Mouse (Mus musculus): ENCODE data around the gene Opcml. TPM values are rescaled to one million over a fixed set of nuclear protein-coding genes. Genes with fewer than 3 reads are reported as not detected.

Gene Opcml
- total RNA-seq, 2 experiments from 2014 or later = 1.0 to 2.3 TPM

DNA sequence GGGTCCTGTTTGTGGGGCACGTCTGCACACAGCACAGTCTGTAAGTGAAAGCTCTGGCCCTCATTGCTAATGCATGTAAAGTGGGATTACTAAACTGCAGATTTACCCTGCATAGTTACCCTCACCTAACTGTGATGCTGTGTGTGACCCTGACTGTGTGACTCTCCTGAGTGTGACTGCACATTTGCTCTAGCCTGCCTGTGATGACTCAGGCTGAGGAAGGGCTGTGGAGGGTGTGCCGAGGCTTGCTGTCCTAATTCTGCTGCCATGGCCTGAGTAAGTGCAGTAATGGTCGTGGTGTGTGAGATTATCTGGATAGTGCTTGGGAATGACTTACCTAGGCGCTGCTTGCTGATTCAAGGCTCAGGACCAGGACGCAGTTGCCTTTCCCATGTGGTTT lies 52.2 kb downstream of the Opcml start:
- DNase-seq = no peak

DNA sequence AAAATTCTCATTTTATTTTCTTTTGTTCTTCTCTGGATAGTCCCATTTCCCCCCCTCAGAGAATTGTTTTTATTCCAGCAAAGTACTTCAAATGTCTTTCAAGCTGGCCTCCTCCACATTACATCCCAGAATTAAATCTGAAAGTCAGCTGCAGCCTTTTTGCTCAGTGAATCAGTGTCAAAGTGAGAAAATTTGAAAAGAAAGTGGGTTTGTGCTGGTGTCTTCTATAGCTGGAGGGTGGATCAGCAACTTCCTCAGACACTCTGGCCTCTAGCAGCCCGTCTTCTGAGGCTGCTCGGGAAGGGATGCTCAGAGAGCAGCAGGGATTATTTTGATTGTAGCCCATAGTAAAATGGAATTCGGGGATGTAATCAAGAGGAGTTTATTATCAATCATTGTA lies 81.0 kb downstream of the Opcml start:
- no peak for DNase-seq

DNA sequence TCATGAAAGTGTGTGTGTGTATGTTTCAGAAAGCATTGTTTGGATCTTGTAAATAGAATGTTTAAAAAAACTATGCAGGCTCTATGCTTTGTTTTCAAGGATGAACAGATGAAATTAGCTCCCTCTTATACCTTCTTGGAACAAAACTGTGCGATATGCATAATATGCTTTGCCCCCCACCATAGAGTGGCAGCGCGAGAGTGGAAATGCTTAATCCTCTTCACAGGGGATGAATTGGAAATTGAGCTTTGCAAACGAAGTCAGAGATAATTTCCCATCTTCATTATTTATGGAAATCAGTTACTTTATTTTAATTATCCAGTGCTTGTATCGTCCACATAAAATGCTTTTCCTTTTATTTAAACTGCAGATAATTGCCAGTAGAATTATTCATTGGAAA lies 99.1 kb downstream of the Opcml start:
- no peak for DNase-seq

GRCm38 (mm10) chr9:27917250-27917649 lies 126.7 kb downstream of the Opcml start:
- DNase-seq = no peak

DNA sequence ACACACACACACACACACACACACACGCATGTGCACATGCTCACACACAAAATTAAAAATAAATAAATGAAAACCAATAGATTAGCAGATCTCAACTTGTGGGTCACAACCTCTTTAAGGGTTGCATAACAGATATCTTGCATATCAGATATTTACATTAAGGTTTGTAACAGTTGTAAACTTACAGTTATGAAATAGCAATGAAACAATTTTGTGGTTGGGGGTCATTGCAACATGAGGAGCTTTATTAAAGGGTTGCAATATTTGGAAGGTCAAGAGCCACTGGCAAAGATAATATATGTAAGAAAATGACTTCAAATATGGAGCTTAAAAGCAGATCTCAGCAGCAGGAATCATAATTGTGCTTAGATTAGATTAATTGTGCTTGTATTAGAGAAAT lies 132.9 kb downstream of the Opcml start:
- DNase-seq = no peak

- DNase-seq = no peak
Measured at GRCm38 (mm10) chr9:27923945-27924825, 133.6 kb downstream of the Opcml start.

DNA sequence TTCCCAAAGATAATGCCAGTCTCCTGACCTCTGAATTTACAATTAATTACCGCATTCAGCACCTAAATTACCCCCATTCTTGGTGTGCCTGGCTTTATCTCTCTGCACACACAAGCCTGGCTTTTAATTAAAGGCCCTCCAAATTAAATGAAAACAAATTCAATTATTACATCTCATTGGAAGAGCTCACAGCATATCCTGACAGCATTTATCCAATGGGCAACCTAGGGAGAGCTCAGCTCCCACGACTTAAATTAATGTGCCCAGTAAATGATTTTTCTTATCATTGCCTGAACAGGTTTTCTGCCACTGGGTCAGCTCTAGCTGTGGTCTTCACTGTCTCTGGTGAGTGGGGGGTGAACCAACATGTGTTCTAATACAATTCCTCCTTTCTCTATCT lies 135.1 kb downstream of the Opcml start:
- no peak for DNase-seq

DNA sequence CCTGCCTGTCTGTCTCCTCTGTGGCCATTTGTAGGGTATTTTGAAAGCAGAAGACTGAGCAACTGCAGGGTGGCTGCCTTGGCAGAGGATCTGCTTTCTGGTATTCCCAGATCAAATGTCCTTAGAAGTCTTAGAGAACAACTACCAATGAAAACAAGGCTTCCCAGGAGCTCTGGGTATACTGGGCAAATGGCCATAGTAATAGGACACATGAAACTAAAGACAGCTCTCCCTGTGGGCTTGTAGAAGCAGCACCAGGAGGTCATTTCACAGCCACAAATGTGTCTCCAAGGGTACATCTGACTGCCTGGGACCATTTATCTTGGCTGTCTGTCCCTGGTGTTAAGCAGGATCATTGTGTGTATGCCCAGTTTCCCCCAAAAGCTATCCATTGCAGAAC lies 146.7 kb downstream of the Opcml start:
- peak; percentile 54 for DNase-seq

GRCm38 (mm10) chr9:27937660-27938059 lies 147.1 kb downstream of the Opcml start:
- DNase-seq = no peak

DNA sequence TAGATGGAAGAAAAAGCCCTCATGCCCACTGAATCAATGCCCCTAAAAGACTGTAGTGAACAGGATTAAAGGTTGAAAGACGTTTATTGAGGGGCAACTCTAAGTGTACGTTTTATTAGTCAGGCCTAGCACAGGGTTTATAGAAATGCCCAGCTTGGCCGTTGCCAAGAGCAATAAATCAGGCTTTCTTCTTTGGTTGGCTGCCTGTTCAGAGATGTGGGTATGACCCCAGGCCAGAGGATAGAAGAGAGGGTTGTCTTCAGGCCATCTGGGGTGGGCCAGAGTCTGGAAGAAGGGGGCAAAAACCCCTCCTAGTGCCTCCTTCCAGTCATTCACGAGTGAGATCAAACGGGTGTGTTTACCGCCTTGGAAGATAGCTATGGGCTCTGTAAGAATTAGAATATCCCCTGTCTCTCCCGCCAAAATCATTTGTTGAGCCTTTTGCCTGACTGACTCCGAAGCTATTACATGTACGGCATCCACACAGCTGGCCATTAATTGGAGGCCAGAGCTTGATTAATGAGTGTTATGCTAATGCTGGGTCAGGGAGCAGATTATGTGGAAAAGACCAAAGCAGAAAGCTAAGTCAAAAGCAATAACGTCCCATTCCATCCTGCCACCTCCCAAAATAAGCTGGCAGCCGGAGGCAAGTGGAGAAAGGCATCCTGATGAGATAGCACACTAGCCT lies 154.9 kb downstream of the Opcml start:
- DNase-seq = no peak

- no peak for DNase-seq
Measured at GRCm38 (mm10) chr9:27951110-27951509, 160.5 kb downstream of the Opcml start.

DNA sequence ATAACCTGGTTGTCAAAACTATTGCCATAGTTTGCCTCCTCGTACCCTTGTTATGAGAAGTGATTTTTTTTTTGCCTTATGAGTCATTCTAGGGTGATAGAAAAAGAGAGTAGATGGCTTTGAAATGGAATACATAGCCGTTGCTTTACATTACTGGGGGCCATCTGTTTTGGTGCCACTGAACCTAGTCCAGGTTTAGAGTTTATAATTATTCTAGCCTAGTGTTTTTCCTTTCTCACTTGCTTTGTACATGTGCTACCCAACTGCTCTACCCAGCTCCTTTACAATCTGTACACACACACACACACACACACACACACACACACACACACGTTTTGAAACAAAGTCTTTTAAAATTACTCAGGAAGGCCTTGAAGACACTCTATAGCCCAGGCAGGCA lies 171.1 kb downstream of the Opcml start:
- DNase-seq = no peak

GRCm38 (mm10) chr9:27963385-27963784 lies 172.8 kb downstream of the Opcml start:
- DNase-seq = no peak

DNA sequence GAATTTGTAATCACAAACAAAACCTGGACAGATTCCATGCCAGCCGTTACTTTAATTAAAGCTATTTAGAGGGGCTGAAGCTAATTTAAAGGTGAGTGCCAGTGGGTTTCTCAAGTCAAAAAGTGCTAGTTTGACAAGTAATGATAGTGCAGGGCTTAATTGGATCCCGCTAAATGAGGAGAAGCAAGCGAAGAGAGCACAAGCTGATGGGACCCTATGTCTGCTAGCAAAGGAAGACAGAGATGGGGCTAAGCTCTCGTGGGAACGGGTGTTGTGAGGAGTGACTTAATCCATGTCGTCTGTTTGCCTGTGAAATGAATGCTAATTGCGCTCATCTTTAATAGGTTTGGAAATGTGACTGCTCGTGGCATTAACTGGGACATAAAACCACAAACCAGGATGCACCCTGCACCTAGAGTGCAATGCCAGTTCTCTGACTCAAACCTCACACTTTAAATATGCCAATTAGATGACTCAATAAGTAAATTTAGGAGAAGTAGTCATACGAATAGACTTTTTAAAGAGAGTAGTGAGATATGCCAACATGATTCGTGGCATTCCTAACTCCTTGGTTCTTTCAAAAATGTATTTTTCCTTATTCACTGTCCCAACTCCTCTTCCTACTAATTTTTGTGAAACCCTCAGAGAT lies 174.5 kb downstream of the Opcml start:
- no peak for DNase-seq

GRCm38 (mm10) chr9:27968266-27968665 lies 177.7 kb downstream of the Opcml start:
- no peak for DNase-seq

DNA sequence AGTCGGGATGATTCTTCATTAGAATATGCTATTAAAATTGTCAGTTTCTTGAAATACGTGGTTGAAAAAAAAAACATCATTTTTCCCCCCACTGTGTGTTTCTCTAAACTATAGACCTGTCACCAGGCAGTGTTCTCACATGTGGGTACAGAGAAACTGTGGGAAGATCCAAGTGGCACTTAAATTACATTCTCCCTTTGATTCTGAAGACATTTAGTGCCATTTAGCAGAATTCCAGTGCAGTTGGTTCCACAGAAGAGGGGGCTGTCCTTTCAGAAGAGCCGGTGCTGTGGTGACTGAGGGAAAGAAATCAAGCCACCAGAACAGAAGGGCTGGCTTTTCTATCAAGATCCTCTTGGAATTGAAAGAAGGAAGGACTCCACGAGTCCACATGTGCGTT lies 181.7 kb downstream of the Opcml start:
- no peak for DNase-seq

DNA sequence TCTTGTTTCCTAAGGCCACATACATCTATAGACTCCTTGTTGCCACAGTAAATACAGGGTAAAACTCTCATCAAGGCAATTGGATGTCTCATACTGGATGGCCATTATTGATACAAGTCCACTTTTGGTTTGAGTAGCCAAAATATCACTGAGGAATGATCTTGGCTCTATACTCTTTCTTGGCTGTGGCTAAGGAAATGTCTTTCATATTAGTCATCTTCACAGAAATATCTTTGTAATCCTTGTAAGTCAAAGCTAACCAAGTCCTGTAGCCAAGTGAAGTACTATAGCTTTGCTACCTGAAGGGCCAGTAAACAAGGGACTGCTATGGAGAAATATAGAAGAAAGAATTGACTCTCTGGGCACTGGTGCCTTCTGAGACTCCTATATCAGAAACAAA lies 192.0 kb downstream of the Opcml start:
- DNase-seq = no peak

DNA sequence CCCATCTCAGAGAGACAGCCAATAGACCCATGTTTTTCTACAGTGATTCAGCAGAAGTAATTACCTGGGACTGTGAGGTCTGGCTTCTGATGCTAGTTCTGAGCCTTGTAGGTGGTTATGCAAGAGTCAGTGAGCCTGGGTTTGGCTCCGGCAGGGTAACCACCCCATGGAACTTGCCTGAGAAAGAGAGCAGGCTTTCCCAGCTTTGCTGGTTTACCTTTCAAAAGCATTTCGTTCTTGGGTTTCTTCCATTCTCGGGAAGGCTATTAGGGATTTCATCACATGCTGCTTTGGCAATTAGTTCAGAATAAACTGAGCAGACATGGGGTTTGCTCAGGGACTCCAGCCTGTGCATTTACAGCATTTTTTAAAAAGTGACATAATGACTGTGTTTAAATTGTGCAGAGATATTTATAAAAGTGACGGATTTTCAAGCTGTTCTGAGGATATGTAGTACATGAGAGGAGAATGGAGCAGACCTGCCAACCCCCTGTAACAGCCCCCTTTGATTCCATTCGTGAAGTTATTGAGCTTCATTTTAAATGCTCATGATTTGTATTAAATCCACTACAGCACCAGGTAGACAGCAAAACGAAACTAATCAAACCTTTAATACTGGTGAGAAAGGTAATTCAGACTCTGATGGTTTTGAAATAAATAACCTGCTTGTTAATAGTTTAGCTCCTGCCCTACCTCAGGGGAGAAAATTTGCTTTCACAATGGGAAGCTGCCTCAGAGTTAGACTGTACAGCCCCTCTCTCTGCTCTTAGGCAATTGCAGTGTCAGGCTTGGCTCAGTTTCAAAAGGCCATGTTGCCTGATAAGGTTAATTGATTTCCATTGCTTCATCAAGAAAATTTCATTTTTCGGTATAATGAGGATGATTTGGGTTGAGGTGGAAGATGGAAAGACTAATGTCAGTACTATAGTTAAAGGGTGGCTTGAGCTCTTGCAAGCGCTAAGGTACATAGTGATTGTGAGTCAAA lies 196.3 kb downstream of the Opcml start:
- no peak for DNase-seq

GRCm38 (mm10) chr9:27991611-27992010 lies 201.0 kb downstream of the Opcml start:
- no peak for DNase-seq

GRCm38 (mm10) chr9:27996536-27996935 lies 206.0 kb downstream of the Opcml start:
- DNase-seq = no peak

GRCm38 (mm10) chr9:27998767-27999166 lies 208.2 kb downstream of the Opcml start:
- no peak for DNase-seq

DNA sequence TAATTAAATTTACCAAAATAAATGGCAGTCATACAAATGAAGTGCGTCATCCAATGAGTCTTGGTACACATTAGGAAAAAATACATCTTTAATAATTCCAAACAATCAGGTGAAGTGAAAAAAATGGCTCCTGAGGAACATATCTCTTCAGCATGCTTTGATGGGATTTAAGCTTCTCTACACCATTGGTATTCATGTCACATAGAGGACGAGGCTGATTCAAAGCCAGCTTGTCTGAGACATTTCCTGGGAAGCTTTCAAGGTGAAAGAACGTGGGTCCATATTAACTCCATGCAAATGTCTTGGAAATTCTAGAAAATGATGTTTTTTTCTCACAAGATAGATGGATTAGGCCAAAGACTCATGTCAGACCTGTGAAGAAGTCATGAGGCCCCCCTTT lies 212.6 kb downstream of the Opcml start:
- no peak for DNase-seq

Data from gastrocnemius, postnatal 25 days (tissue).